Mouse (Mus musculus): ENCODE measurements around the gene Cacnb4. TPM values are rescaled to one million over a fixed set of nuclear protein-coding genes. Genes with fewer than 3 reads are reported as not detected.
A peak's percentile ranks its signal among the peaks of the same experiment; 100 is the strongest.

The Cacnb4 gene
- polyA plus RNA-seq, 1 experiment from 2014 or later = 3.5 TPM

DNA sequence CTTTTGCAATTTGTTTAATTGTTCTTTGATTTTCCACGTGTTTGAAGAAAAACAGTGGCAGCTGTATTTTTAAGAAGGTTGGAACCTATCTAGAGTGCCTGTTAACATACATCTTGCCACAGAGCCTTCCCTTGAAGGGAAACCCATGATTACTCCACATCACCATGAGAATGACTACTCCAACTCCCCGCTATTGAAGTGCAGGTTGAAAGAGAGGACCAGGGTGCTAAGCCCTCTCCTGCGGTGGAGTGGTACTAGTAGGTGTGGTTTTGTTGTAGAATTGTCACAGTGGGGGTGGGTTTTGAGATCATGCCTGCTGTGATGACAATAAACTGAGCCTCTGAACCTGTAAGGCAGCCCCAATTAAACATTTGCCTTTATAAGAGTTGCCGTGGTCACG lies 23.7 kb upstream of the Cacnb4 start:
- Histone ChIP-seq H3K36me3 (ENCODE audit: control insufficient read depth, insufficient read depth, low read length) (peaks cover 26% of the 10 kb centered on the region), H3K9ac (replicated peaks; ENCODE audit: low read depth, low read length) (no peak overlapping the region), H3K27me3 (ENCODE audit: control insufficient read depth, insufficient read depth, low read length) (no peaks in the 10 kb centered on the region), H3K27ac (ENCODE audit: low read length) (no peak overlapping the region), H3K9me3 (ENCODE audit: control insufficient read depth, low read depth, low read length) (no peaks in the 10 kb centered on the region), H3K4me1 (ENCODE audit: control insufficient read depth, insufficient read depth, low read length) (no peaks in the 10 kb centered on the region), H3K4me3 (ENCODE audit: low read depth, low read length) (no peak overlapping the region), H3K4me2 (replicated peaks; ENCODE audit: low read depth, low read length) (no peak overlapping the region)
- ATAC-seq (ENCODE audit: insufficient number of reproducible peaks, insufficient read depth, low FRiP score, low read depth) = no peak
- 68% methylated on average over 5 of the region's 5 CpGs for WGBS

DNA sequence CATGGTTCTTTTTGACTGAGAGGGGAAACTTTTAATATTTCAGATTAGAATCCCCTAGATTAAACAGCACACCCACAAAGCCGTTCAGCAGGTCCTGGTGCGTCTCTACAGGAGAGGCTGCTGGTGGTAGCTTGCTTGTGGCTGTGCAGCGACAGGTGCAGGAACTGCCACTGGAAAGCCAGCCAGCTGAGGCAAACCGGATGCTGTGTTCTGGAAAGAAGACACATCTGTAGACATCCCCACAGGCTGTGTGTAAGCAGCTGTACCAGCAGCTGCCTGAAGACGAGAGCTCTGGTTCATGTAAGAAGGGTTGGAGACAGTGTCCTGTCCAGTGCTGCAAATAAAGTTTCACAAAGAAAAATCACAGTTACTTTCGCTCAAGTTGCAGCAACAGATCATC lies 18.0 kb upstream of the Cacnb4 start:
- Histone ChIP-seq H3K4me2 (replicated peaks; ENCODE audit: low read depth, low read length) (no peak overlapping the region), H3K27me3 (ENCODE audit: control insufficient read depth, insufficient read depth, low read length) (no peaks in the 10 kb centered on the region), H3K36me3 (ENCODE audit: control insufficient read depth, insufficient read depth, low read length) (peaks cover 8% of the 10 kb centered on the region), H3K4me3 (ENCODE audit: low read depth, low read length) (no peak overlapping the region), H3K9me3 (ENCODE audit: control insufficient read depth, low read depth, low read length) (no peaks in the 10 kb centered on the region), H3K27ac (ENCODE audit: low read length) (no peak overlapping the region), H3K4me1 (ENCODE audit: control insufficient read depth, insufficient read depth, low read length) (no peaks in the 10 kb centered on the region), H3K9ac (replicated peaks; ENCODE audit: low read depth, low read length) (no peak overlapping the region)
- ATAC-seq (ENCODE audit: insufficient number of reproducible peaks, insufficient read depth, low FRiP score, low read depth) = no peak
- WGBS = 67% methylated on average over 6 of the region's 6 CpGs

DNA sequence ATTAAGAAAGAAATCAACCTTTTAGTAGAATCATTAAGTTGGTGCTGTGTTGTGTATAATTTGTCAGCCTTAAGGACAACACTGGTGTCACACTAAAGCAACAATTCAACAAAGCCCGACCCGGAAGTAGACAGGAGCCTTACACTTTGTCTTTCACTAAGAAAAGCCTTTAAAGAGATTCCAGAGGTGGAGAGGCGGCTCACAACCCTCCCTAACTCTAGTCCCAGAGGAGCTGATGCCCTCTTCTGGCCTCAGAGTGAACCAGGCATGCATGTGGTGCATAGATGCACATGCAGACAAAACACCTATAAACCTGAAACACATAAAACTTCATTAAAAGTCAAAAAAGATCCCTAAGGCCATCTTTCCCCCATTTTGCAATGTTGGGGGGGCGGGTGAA lies 15.1 kb upstream of the Cacnb4 start:
- no peaks in the 10 kb centered on the region for H3K27me3 ChIP-seq (ENCODE audit: control insufficient read depth, insufficient read depth, low read length)
- no peak overlapping the region for H3K4me2 ChIP-seq (replicated peaks; ENCODE audit: low read depth, low read length)
- H3K4me1 ChIP-seq (ENCODE audit: control insufficient read depth, insufficient read depth, low read length) = no peaks in the 10 kb centered on the region
- no peak overlapping the region for H3K4me3 ChIP-seq (ENCODE audit: low read depth, low read length)
- no peaks in the 10 kb centered on the region for H3K9me3 ChIP-seq (ENCODE audit: control insufficient read depth, low read depth, low read length)
- H3K27ac ChIP-seq (ENCODE audit: low read length) = no peak overlapping the region
- ATAC-seq (ENCODE audit: insufficient number of reproducible peaks, insufficient read depth, low FRiP score, low read depth) = no peak
- WGBS = 63% methylated on average over 4 of the region's 4 CpGs
- peaks cover 4% of the 10 kb centered on the region; the same call in 1 of the 2 replicates for H3K36me3 ChIP-seq (ENCODE audit: control insufficient read depth, insufficient read depth, low read length)
- H3K9ac ChIP-seq (replicated peaks; ENCODE audit: low read depth, low read length) = no peak overlapping the region

- H3K4me1 ChIP-seq (ENCODE audit: control insufficient read depth, insufficient read depth, low read length) = no peaks in the 10 kb centered on the region
- no peak for ATAC-seq (ENCODE audit: insufficient number of reproducible peaks, insufficient read depth, low FRiP score, low read depth)
- H3K36me3 ChIP-seq (ENCODE audit: control insufficient read depth, insufficient read depth, low read length) = no peaks in the 10 kb centered on the region
- no peak overlapping the region for H3K4me3 ChIP-seq (ENCODE audit: low read depth, low read length)
- H3K4me2 ChIP-seq (replicated peaks; ENCODE audit: low read depth, low read length) = no peak overlapping the region
- H3K9ac ChIP-seq (replicated peaks; ENCODE audit: low read depth, low read length) = no peak overlapping the region
- WGBS = 71% methylated on average over 6 of the region's 6 CpGs
- H3K9me3 ChIP-seq (ENCODE audit: control insufficient read depth, low read depth, low read length) = no peaks in the 10 kb centered on the region
- no peak overlapping the region for H3K27ac ChIP-seq (ENCODE audit: low read length)
- no peaks in the 10 kb centered on the region for H3K27me3 ChIP-seq (ENCODE audit: control insufficient read depth, insufficient read depth, low read length)
Observed at GRCm38 (mm10) chr2:52686601-52687000, 10.0 kb upstream of the Cacnb4 start.

DNA sequence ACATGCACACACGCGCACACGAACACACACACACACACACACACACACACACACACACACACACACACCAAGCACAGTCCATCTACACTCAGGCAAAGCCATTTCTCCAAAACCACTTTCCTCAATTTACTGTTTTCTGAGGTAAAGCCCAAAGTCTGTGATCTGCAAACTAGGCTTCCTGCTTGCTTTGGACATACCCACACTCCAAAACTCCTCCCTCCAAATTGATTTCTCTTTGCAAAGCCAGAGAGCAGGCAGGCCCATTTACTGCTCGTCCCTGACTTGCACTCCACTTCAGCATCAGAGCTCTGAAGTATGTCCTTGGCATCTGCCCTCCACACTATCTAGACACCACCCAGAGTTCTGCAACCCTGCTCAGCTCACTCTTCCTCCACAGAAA lies 958 bp upstream of the Cacnb4 start:
- Histone ChIP-seq H3K27me3 (ENCODE audit: control insufficient read depth, insufficient read depth, low read length) (0 out of 2 replicates have a peak, but pooled peaks cover 4% of the 10 kb centered on the region), H3K9me3 (ENCODE audit: control insufficient read depth, low read depth, low read length) (no peaks in the 10 kb centered on the region), H3K4me2 (replicated peaks; ENCODE audit: low read depth, low read length) (no peak overlapping the region), H3K4me1 (ENCODE audit: control insufficient read depth, insufficient read depth, low read length) (0 out of 2 replicates have a peak, but pooled peaks cover 3% of the 10 kb centered on the region), H3K4me3 (ENCODE audit: low read depth, low read length) (no peak overlapping the region), H3K9ac (replicated peaks; ENCODE audit: low read depth, low read length) (no peak overlapping the region), H3K36me3 (ENCODE audit: control insufficient read depth, insufficient read depth, low read length) (no peaks in the 10 kb centered on the region), H3K27ac (ENCODE audit: low read length) (no peak overlapping the region)
- ATAC-seq (ENCODE audit: insufficient number of reproducible peaks, insufficient read depth, low FRiP score, low read depth) = no peak
- 63% methylated on average over 4 of the region's 4 CpGs for WGBS

DNA sequence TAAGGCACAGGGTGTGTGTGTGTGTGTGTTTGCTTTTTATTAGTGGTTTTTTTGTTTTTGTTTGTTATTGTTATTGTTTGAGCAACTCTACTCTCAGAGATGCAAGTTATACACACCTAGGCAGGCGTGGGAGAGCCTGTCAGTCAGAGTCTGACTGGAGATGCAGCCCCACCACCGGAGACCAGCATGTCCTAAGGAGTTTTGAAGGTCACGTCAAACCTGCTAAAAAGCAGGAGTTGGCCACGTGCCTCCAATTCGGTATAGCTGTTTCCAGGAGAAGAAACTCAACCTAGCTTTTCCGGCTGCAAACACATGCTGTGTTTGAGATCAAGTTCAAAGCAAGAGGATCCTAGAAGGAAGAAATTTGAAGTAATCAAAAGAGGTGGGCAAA lies 277 bp upstream of the Cacnb4 start:
- Histone ChIP-seq H3K4me3 (ENCODE audit: low read depth, low read length) (peak overlapping the region; percentile 67; the same call in 1 of the 2 replicates), H3K9ac (replicated peaks; ENCODE audit: low read depth, low read length) (no peak overlapping the region), H3K4me1 (ENCODE audit: control insufficient read depth, insufficient read depth, low read length) (0 out of 2 replicates have a peak, but pooled peaks cover 3% of the 10 kb centered on the region), H3K9me3 (ENCODE audit: control insufficient read depth, low read depth, low read length) (no peaks in the 10 kb centered on the region), H3K27ac (ENCODE audit: low read length) (no peak overlapping the region), H3K36me3 (ENCODE audit: control insufficient read depth, insufficient read depth, low read length) (no peaks in the 10 kb centered on the region), H3K4me2 (replicated peaks; ENCODE audit: low read depth, low read length) (peak overlapping the region; percentile 98; the same call in 1 of the 2 replicates), H3K27me3 (ENCODE audit: control insufficient read depth, insufficient read depth, low read length) (0 out of 2 replicates have a peak, but pooled peaks cover 4% of the 10 kb centered on the region)
- 13% methylated on average over 6 of the region's 6 CpGs for WGBS
- ATAC-seq (ENCODE audit: insufficient number of reproducible peaks, insufficient read depth, low FRiP score, low read depth) = no peak

GRCm38 (mm10) chr2:52675278-52675987 lies 1.2 kb downstream of the Cacnb4 start:
- H3K9ac ChIP-seq (replicated peaks; ENCODE audit: low read depth, low read length) = peak overlapping the region; percentile 48
- H3K36me3 ChIP-seq (ENCODE audit: control insufficient read depth, insufficient read depth, low read length) = no peaks in the 10 kb centered on the region
- peak overlapping the region; percentile 67 for H3K4me3 ChIP-seq (ENCODE audit: low read depth, low read length)
- under 1% methylated on average over 36 of the region's 42 CpGs for WGBS
- H3K27me3 ChIP-seq (ENCODE audit: control insufficient read depth, insufficient read depth, low read length) = 0 out of 2 replicates have a peak, but pooled peaks cover 4% of the 10 kb centered on the region
- H3K9me3 ChIP-seq (ENCODE audit: control insufficient read depth, low read depth, low read length) = no peaks in the 10 kb centered on the region
- no peak overlapping the region for H3K27ac ChIP-seq (ENCODE audit: low read length)
- 0 out of 2 replicates have a peak, but pooled peaks cover 3% of the 10 kb centered on the region for H3K4me1 ChIP-seq (ENCODE audit: control insufficient read depth, insufficient read depth, low read length)
- peak overlapping the region; percentile 98 for H3K4me2 ChIP-seq (replicated peaks; ENCODE audit: low read depth, low read length)
- ATAC-seq (ENCODE audit: insufficient number of reproducible peaks, insufficient read depth, low FRiP score, low read depth) = peak; percentile 17

GRCm38 (mm10) chr2:52674886-52675277 lies 1.7 kb downstream of the Cacnb4 start:
- no peak for ATAC-seq (ENCODE audit: insufficient number of reproducible peaks, insufficient read depth, low FRiP score, low read depth)
- H3K27me3 ChIP-seq (ENCODE audit: control insufficient read depth, insufficient read depth, low read length) = 0 out of 2 replicates have a peak, but pooled peaks cover 4% of the 10 kb centered on the region
- H3K4me1 ChIP-seq (ENCODE audit: control insufficient read depth, insufficient read depth, low read length) = 0 out of 2 replicates have a peak, but pooled peaks cover 3% of the 10 kb centered on the region
- WGBS = 2% methylated on average over 19 of the region's 19 CpGs
- no peaks in the 10 kb centered on the region for H3K36me3 ChIP-seq (ENCODE audit: control insufficient read depth, insufficient read depth, low read length)
- H3K4me2 ChIP-seq (replicated peaks; ENCODE audit: low read depth, low read length) = peak overlapping the region; percentile 98
- no peak overlapping the region for H3K9ac ChIP-seq (replicated peaks; ENCODE audit: low read depth, low read length)
- H3K9me3 ChIP-seq (ENCODE audit: control insufficient read depth, low read depth, low read length) = no peaks in the 10 kb centered on the region
- no peak overlapping the region for H3K27ac ChIP-seq (ENCODE audit: low read length)
- H3K4me3 ChIP-seq (ENCODE audit: low read depth, low read length) = peak overlapping the region; percentile 67
